Mouse (Mus musculus): ENCODE measurements around the gene Stoml1. TPM values are rescaled to one million over a fixed set of nuclear protein-coding genes. Genes with fewer than 3 reads are reported as not detected.

Gene Stoml1
- total RNA-seq, 1 experiment from 2014 or later, result 9.0 TPM

- ATAC-seq (replicated peaks; ENCODE audit: low read depth, poor library complexity, severe bottlenecking), result no peak
These were observed 42.9 kb downstream of the Stoml1 start for GRCm38 (mm10) chr9:58295766-58296361.

DNA sequence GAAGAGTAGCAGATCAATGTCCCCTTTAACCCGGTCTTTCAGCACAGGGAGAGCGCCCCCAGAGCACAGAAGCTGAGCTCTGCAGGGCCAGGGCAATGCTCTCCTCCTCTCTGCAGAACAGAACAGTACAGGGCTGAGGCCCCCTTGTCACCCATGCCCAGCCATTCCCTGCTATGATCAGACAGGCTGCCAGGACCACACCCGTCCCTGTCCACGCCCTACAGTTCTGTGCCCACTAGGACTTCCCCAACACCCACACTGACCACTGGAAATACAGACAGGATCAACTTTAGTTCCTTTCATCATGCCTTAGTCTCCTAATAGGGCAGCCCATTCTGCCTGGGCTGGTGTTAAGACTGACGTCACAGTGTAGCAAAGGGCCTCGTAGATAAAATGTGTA lies 44.1 kb downstream of the Stoml1 start:
- ATAC-seq (replicated peaks; ENCODE audit: low read depth, poor library complexity, severe bottlenecking), result no peak

DNA sequence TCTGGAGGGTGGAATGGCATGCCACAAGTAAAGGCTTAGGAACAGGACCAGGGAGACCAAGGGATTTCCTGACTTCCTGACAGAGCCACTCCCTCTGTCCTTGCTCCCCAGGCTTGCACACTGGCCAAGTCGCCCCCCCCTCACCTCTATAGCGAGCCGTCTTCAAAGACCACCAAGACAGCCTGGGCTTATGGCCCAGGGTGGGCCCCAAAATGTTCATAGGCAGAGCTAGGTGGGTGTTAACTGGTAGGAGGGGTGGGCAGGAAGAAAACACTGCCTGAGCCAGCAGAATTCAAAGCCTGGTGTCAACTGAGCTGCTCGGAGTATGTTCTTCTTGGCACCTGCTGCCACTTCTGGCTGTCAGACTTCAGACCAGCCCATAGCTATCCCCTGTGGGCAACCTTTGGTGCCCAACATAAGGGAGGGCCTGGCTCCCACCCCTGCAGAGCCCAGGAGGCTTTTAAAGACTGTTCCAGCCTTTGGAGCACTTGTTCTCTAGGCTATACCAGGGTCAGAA lies 45.1 kb downstream of the Stoml1 start:
- no peak for ATAC-seq (replicated peaks; ENCODE audit: low read depth, poor library complexity, severe bottlenecking)

- ATAC-seq (replicated peaks; ENCODE audit: low read depth, poor library complexity, severe bottlenecking), result no peak
These were observed 46.4 kb downstream of the Stoml1 start for GRCm38 (mm10) chr9:58299356-58299799.

- no peak for ATAC-seq (replicated peaks; ENCODE audit: low read depth, poor library complexity, severe bottlenecking)
These were observed 50.2 kb downstream of the Stoml1 start for GRCm38 (mm10) chr9:58303115-58303514.

DNA sequence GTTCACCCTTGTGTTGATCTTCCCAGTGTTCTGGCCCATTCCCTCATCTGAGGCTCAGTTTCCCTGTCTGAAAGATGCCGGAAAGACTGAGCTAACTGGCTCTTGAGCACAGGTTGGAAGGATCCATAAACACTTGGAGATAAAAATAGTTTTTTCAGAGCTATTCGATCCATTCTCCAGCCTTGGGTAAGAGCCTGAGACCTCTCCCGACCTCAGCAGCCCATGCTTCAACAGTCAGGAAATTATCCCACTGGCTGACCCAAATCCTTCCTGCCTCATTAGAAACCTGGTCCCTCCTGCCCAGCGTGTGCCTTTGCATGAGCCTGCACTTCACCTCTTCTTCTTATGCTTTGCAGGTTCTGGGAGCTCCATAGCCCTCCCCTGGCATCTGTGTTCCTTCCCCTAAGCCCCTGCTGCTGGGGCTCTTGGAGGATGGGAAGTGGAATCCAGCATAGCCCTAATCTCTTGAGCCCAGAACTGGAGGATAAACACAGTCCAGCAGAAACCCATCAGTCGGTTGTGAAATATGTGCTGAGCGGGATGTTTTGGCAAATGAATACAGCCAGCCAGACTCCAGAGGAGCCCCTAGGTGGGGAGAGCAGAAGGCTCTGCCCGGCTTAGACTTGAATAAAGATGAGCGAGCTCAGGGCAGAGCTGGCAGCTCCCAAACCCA lies 50.8 kb downstream of the Stoml1 start:
- no peak for ATAC-seq (replicated peaks; ENCODE audit: low read depth, poor library complexity, severe bottlenecking)

- ATAC-seq (replicated peaks; ENCODE audit: low read depth, poor library complexity, severe bottlenecking), result no peak
These were observed 52.7 kb downstream of the Stoml1 start for GRCm38 (mm10) chr9:58305686-58306085.

- no peak for ATAC-seq (replicated peaks; ENCODE audit: low read depth, poor library complexity, severe bottlenecking)
These were observed 55.4 kb downstream of the Stoml1 start for GRCm38 (mm10) chr9:58308395-58308794.

DNA sequence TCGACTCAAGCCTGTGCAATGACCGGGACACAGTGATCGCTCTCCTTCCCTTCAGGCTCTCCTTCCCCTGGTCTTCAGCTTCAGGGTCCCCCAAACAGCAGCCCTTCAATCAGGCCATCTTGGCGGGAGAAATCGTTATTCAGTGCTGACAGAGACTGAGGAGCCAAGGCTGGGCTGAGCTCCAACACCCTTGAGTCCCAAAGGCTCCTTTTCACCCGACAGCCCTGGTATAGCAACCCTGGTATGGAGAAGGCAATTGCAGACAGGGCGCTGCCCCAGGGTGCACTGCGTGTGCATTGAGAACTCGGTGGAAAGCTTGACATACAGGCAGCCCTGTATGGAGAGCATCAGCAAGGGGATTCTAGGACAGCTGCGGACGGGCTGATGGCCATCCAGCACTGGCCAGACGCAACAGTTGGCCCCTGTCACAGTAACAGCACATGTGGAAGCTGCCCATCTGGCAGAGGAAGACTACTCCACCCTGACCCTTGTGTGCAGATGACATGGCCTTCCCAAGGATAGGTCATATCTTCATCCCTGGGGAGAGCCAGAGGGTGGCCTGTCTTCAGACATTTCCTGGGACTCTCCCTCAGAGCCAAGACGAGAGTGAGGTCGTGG lies 57.2 kb downstream of the Stoml1 start:
- ATAC-seq (replicated peaks; ENCODE audit: low read depth, poor library complexity, severe bottlenecking), result no peak

DNA sequence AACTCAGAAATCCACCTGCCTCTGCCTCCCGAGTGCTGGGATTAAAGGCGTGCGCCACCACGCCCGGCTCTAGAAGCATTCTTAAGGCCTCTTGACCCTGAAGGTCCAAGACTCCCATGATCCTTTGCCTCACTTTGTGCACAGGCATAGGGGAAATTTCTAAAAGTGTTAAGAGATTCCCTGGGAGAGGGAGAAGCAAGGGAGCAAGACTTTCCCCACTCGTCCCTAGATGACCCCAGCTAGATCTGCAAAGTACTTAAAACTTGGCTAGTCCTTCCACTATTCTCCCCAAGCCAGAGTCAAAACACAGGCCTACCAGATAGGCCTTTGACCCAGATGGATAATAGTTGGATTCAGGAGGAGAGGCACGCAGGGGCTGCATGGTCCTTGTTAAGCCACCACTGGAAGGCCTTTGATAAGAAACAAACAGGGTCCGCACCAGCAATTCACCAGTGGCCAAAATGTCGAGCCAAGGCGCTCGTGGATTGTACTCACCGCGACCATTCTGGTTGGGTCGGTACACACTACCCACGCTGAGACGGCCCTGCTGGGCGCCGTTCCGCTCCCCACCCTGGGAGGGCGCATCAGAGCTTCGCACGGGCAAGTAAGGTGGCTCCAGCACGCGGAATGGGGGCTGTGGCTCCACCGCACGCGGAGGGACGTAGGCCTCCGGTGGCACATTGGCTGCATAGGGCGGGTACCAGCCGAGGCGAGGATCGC lies 58.4 kb downstream of the Stoml1 start:
- no peak for ATAC-seq (replicated peaks; ENCODE audit: low read depth, poor library complexity, severe bottlenecking)

Other genes with a start within 250 kb of the Stoml1 start
- not detected in 2 replicates for gene Cyp11a1, start 246.8 kb upstream of the Stoml1 start, total RNA-seq (2017)
- not detected in 2 replicates for gene Stra6, start 189.4 kb upstream of the Stoml1 start, total RNA-seq (2017)
- gene Ccdc33, start 134.3 kb upstream of the Stoml1 start, total RNA-seq (2017), result not detected in 2 replicates
- 1.4 TPM in 1 of 2 replicates, not detected in the other for gene Islr, start 48.9 kb upstream of the Stoml1 start, total RNA-seq (2017)
- gene Islr2, start 48.8 kb upstream of the Stoml1 start, total RNA-seq (2017), result not detected in 2 replicates
- 25.7 and 33.8 TPM in 2 replicates for gene Pml, start 3.4 kb upstream of the Stoml1 start, total RNA-seq (2017)
- gene Loxl1, start 60.0 kb downstream of the Stoml1 start, total RNA-seq (2017), result not detected in 2 replicates
- gene Tbc1d21, start 117.3 kb downstream of the Stoml1 start, total RNA-seq (2017), result not detected in 2 replicates
- gene Insyn1, start 235.4 kb downstream of the Stoml1 start, total RNA-seq (2017), result not detected in 2 replicates